Mouse (Mus musculus) brown adipose tissue, adult 24 weeks (tissue): Measurements from ENCODE around the gene Hist1h3i. TPM values are rescaled to one million over a fixed set of nuclear protein-coding genes. Genes with fewer than 3 reads are reported as not detected.
A peak's percentile ranks its signal among the peaks of the same experiment; 100 is the strongest.
"Not testable (repeated sequence)": the region's sequence is repeated elsewhere in the genome, so short reads cannot be mapped to it uniquely, and the experiment has no call there.

Experiments used
- H3K27ac ChIP-seq: fragments of 200-500 bp; replicated peaks from 2 replicates; pipeline ENCODE4 v1.5.1; 2012; ENCODE audit warnings: low read depth, mild to moderate bottlenecking, low read length
- H3K4me1 ChIP-seq: fragments of 200-500 bp; 2 replicates; pipeline ENCODE4 v1.6.1; 2012; ENCODE audit warnings: low read length, mixed read lengths; ENCODE audit not compliant: control insufficient read depth, insufficient read depth, insufficient read length
- H3K4me3 ChIP-seq: fragments of 200-500 bp; 2 replicates; pipeline ENCODE4 v1.5.1; 2012; ENCODE audit warnings: low read depth, mild to moderate bottlenecking, low read length, moderate library complexity; ENCODE audit not compliant: insufficient read depth
- polyA plus RNA-seq: library from polyadenylated mRNA; stranded (reverse); fragments of >200 nt; gene quantifications from 2 replicates; pipeline ENCODE4 v1.2.4, GENCODE M21; 2012; ENCODE audit not compliant: missing spikeins, insufficient read depth, insufficient read length

Hist1h3i gene
- polyA plus RNA-seq, 1 experiment: not detected

DNA sequence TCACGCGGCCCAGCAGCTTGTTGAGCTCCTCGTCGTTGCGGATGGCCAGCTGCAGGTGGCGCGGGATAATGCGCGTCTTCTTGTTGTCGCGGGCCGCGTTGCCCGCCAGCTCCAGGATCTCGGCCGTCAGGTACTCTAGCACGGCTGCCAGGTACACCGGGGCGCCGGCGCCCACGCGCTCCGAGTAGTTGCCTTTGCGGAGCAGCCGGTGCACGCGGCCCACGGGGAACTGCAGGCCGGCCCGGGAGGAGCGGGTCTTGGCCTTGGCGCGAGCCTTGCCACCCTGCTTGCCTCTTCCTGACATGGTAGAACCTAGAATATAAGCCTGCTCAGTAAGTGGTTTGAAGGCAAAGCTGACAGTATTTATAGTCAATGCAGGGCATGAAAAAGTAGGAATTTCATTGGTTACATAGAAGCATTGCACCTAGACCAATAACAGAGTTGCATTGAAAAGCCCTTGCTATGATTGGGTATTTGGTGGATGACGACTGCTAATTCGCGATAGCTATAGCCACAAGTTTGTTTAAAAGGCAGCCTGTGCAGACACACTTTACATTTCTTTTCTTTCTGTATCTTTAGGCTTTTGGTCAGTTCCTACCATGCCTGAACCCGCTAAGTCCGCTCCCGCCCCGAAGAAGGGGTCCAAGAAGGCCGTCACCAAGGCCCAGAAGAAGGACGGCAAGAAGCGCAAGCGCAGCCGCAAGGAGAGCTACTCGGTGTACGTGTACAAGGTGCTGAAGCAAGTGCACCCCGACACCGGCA lies 29.5 kb downstream of the Hist1h3i start, which contains the start of the genes Hist1h2ak and Hist1h2bn:
Gene Hist1h2ak, minus strand, starts transcription at position 304 of the 762 bp plus-strand sequence.
Gene Hist1h2bn, plus strand, starts transcription at position 600 of the 762 bp plus-strand sequence.
- H3K4me1 ChIP-seq: not testable (repeated sequence)

DNA sequence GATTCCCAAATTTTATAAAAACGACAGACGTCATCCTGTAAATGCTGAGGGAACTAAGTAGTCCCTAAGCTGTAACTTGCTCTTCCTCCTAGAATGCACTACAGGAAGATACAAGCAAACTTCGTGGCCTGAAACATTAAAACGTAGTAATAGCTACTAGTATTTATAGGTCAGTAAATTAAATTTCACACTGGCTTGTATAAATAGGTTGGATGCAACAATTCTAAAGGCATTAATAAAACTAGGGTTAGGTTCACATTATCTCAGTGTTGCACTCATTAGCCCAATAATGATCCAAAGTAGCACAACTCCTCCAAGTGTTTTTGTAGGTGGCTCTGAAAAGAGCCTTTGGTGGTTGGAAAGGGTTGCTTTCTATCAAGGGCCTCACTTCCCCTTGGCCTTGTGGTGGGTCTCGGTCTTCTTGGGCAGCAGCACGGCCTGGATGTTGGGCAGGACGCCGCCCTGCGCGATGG lies 30.1 kb downstream of the Hist1h3i start:
- peak overlapping the region; percentile 52; the same call in 1 of the 2 replicates for H3K27ac ChIP-seq
- peak overlapping the region; percentile 64 for H3K4me3 ChIP-seq

More for the DNA sequence above, 29.5 kb downstream of the Hist1h3i start, which contains the start of the genes Hist1h2ak and Hist1h2bn:
- Histone ChIP-seq H3K27ac (peak within 1 kb of the TSS; percentile 52; the same call in 1 of the 2 replicates), H3K4me3 (peak within 1 kb of the TSS; percentile 71)

DNA sequence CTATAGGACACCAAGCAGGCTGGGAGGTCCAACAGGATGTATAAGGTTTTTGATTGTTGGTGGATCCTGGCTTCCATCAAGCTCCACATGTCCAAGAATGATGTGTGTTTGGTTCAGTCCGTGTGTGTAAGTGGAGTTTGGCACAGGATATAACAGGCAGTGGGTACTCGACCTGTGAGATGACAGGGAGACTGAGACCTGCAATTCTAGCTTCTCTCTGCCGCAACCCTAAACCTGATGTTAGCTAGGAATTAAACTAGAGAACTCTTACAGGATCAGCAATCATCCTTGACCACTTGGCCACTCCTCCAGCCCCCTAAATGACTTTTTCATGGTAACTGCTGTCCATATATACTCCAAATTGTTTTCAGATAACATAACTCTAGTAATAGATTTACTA lies 30.8 kb downstream of the Hist1h3i start:
- no peak overlapping the region for H3K4me3 ChIP-seq
- H3K27ac ChIP-seq: no peak overlapping the region

More for the DNA sequence above, 30.1 kb downstream of the Hist1h3i start:
- peaks cover 2% of the 10 kb centered on the region for H3K4me1 ChIP-seq

DNA sequence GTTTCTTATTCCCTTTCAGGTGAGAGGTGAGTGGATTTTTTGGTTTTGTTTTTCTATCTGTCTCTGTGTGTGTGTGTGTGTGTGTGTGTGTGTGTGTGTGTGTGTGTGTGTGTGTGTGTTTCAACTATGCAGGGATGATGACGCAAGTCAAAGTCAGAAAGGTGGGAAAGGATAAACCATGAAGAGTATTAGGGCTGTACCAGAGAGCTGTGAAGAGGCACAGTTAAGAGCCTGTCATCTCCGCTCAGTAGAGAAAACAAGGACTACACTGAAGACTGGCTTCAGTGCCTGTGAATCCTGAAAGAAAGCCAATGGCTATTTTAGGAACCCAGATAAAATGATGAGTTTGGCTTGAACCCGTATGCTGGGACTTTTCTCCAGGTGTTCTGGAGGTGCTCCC lies 31.3 kb downstream of the Hist1h3i start:
- peaks cover 2% of the 10 kb centered on the region for H3K4me1 ChIP-seq
- H3K27ac ChIP-seq: no peak overlapping the region
- H3K4me3 ChIP-seq: no peak overlapping the region

More for the DNA sequence above, 30.8 kb downstream of the Hist1h3i start:
- peaks cover 2% of the 10 kb centered on the region for H3K4me1 ChIP-seq

DNA sequence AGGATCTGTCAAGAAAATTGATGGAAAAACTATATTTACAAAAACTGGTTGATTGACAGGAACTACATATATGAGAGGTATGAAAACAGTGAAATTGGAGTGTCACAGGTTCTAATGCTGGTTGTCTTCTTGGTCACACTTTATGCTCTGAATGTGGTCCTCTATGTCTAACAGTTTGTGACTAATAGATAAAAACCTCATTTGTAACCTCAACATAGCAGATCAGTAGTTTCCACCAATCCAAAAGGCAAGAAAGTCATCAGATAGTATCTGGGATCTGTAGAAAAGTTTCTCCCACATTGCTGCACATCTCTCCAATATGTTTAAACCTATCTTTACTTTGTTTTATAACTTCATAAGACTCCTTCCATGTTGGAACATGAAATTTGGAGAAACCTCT lies 31.8 kb downstream of the Hist1h3i start:
- H3K4me3 ChIP-seq: no peak overlapping the region
- H3K4me1 ChIP-seq: peaks cover 2% of the 10 kb centered on the region
- no peak overlapping the region for H3K27ac ChIP-seq

DNA sequence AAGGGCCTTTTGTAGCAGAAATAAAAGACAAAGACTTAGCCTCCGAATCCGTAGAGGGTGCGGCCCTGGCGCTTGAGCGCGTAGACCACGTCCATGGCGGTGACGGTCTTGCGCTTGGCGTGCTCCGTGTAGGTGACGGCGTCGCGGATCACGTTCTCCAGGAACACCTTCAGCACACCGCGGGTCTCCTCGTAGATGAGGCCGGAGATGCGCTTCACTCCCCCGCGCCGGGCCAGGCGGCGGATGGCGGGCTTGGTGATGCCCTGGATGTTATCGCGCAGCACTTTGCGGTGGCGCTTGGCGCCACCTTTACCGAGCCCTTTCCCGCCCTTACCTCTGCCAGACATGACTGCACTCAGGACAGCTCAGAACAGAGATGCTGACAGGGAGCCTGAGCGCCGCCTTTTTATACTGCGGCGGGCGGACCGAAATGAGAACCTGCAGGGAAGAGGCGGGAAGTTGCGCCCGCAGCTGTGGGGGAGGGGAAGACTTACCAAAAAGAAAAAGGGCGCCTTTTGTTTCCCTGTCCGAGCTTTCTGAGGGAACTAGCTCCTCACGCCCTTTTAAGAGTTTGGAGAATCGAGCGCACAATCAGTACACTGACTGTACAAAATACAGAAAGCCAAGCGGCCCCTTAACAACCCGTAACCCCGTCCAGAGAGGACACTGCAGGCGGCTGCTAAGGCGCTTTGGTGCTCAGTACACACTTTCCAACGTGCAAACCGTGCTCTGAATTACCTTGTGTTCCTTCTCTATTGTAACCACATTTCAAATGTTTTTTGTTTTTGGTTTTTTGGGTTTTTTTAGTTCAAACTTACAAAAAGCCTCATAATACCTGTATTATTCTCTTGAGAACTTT lies 32.8 kb downstream of the Hist1h3i start, which contains the start of gene Hist1h4k:
Gene Hist1h4k, minus strand, starts transcription at position 347 of the 859 bp plus-strand sequence.
- H3K4me3 ChIP-seq: peak within 1 kb of the TSS; percentile 52
- not testable (repeated sequence) for H3K4me1 ChIP-seq, H3K27ac ChIP-seq

DNA sequence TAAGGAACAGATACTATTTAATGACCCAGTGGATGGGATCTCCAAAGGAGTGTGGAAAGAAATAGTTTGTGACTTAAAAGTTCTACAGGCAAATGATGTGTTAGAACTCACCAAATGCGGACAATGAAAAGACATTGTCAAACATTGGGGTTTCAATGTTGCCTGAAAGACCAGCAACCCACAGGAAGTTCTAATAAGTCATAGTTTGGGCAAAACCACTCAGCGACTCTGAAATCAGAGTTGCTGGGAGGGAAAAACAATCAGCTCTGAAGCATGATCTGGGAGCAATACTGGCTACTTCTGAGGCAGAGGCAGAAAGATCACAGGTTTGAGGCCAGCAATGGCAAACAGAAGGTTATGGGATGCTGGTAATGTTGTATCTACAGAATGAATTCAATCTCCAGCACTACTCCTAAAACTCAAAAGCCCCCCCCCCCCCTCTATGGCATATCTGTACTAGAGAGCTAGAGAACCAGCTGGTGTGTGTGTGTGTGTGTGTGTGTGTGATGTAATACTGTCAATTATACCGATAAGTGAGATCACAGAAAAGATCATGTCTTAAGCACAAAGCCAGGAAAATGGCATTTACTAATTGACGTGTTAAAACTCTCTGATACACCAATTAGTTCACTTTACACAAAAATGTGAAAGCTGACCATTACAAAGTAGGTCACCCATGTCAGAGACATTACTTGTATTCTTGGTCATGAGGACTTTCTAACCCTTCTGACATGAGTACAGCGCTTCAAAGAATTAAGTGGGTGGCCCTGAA lies 33.6 kb downstream of the Hist1h3i start:
- Histone ChIP-seq H3K4me3 (peak overlapping the region; percentile 52), H3K27ac (no peak overlapping the region), H3K4me1 (peaks cover 2% of the 10 kb centered on the region)

DNA sequence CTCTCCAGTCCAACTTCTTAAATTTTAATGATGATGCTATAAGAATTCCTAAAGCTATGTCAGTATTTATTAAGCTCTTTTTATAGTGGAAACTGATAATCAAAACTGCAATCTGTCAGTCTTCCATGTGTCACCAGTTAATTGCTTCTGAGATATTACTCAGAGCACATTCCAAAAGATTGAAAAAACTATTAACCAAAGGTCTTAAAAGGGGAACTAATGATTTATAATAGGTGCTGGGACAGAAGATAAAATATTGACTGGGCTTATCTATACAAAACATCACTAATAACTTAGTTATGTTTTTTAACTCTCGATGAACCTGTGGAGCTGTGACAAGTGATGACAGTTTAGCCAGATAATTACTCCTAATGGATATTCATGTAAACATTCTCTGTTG lies 38.2 kb downstream of the Hist1h3i start:
- H3K4me3 ChIP-seq: no peak overlapping the region
- no peak overlapping the region for H3K27ac ChIP-seq
- H3K4me1 ChIP-seq: peaks cover 2% of the 10 kb centered on the region; the same call in 1 of the 2 replicates

DNA sequence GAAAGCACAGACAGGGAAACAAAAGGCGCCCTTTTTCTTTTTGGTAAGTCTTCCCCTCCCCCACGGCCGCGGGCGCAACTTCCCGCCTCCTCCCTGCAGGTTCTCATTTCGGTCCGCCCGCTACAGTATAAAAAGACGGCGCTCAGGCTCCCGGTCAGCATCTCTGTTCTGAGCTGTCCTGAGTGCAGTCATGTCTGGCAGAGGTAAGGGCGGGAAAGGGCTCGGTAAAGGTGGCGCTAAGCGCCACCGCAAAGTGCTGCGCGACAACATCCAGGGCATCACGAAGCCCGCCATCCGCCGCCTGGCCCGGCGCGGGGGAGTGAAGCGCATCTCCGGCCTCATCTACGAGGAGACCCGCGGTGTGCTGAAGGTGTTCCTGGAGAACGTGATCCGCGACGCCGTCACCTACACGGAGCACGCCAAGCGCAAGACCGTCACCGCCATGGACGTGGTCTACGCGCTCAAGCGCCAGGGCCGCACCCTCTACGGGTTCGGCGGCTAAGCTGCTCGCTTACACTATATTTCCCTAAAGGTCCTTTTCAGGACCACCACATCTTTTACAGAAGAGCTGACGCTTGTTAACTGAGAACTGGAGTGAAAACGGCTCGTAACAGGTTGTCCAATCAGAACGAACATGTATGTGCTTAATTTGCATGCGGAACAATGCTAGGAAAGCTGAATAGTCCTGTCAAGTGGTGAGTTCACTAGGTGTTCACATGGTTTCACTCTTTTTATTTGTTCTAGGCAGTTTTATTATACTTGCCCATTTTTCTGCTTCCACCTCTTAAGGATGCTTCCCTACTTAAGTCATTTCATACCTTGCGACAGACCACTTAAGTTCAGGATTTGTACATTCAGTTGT lies 48.0 kb downstream of the Hist1h3i start, which contains the start of gene Hist1h4j:
Gene Hist1h4j, plus strand, starts transcription at position 159 of the 862 bp plus-strand sequence.
- H3K27ac ChIP-seq, H3K4me1 ChIP-seq: not testable (repeated sequence)
- peak within 1 kb of the TSS; percentile 60 for H3K4me3 ChIP-seq

DNA sequence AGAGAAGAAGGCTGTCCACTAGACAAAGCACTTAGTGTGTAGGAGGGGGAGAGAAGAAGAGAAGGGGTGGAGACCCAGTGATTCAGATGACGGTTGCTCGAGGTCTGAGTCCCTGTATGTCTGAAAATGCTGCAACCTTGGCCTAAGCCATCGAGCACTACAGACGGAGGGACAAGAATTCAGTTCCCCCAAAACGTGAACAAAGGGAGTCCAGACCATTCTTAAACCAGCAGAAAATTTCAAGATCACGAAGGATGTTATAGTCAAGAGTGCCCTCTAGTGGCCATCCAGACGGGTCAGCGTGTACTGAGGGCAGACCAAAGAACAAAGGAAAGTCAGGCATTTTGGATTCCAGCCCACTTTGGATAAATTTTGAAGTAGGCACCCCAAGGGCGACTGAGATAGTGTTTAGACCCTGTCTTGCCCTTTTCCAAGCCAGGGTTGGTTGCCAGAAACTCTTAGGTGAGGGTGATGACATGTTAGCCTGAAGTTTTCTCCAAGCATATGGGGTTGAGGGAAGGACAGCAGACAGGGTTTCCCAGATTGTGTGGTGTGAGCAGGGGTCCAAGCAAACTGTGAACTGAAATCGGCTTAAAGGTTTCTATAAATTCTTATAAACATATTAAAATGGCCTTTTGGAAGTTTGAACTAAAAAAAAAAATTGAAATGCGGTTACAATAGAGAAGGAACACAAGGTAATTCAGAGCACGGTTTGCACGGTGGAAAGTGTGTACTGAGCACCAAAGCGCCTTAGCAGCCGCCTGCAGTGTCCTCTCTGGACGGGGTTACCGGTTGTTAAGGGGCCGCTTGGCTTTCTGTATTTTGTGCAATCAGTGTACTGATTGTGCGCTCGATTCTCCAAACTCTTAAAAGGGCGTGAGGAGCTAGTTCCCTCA lies 48.9 kb downstream of the Hist1h3i start:
- peak overlapping the region; percentile 60 for H3K4me3 ChIP-seq
- no peaks in the 10 kb centered on the region for H3K4me1 ChIP-seq
- no peak overlapping the region for H3K27ac ChIP-seq

DNA sequence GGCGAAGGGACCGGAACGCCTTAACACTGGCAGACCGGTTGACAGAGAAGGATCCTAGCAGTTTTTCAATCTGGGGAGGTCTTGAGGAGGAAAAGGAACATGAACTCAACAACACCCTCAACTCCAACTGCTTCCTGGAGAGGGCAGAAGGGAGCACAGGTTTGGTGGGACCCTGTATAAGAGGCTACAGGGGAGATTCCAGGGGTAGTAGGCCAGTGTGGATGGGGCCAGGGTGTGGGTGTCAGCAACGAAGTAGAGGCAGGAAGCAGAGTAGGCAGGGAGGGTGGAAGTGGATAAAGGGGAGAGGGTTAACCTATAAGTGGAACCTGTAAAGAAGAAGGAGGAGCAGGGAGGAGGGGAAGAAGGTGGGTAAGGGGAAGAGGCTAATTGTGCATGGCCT lies 49.7 kb downstream of the Hist1h3i start:
- Histone ChIP-seq H3K4me3 (no peak overlapping the region), H3K27ac (no peak overlapping the region), H3K4me1 (no peaks in the 10 kb centered on the region)
